Mouse (Mus musculus) adrenal gland, postnatal 10 days (tissue): ENCODE results near the gene Ifnar1. TPM values are rescaled to one million over a fixed set of nuclear protein-coding genes. Genes with fewer than 3 reads are reported as not detected.
A peak's percentile ranks its signal among the peaks of the same experiment; 100 is the strongest.
"Not testable (repeated sequence)": the region's sequence is repeated elsewhere in the genome, so short reads cannot be mapped to it uniquely, and the experiment has no call there.

Experiments
- DNase-seq: peaks from one replicate; pipeline ENCODE4 v3.0.0; 2021; ENCODE audit warnings: mixed read lengths
- total RNA-seq, 2 experiments: library from RNA; stranded (reverse); gene quantifications; 2 replicates each; pipeline ENCODE4 v1.2.3; 2021

Gene Ifnar1
- total RNA-seq, 2 experiments from 2014 or later, result 71.2 to 85.3 TPM

DNA sequence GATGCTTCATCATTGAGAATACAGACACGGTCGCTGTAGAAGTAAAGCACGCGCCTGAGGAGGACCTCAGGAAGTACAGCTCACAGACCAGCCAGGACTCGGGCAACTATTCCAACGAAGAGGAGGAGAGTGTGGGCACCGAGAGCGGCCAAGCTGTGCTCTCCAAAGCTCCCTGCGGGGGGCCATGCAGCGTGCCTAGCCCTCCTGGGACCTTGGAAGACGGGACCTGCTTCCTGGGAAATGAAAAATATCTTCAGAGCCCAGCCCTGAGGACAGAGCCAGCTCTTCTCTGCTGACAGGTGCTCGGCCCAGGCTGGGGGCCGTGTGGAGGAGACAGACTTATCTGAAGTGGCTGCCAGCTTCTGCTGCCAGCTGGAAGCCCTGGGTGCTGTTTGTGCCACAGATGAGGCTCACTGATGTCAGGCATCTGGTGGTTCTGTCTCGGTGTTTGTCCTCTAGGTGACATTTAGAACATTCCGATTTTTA lies 20.1 kb downstream of the Ifnar1 start:
- no peak for DNase-seq

DNA sequence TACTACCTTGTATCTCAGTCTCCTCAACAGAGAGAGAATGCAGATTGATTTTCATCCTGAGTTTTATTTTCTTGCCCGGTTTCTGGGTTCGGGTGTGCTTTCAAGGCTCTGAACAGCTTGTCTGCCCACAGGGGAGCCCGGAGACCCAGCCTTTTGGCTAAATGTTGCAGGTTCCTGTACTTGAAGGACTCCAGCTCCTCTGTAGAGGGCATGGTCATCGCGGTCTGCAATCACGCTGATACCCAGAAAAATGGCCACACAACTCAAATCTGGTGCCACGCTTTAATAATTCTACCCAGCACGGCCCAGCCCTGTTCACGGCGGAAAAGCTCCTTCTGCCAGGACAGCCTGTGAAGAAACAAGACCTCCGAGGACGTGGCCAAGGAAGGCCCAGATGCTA lies 21.4 kb downstream of the Ifnar1 start:
- DNase-seq, result no peak

DNA sequence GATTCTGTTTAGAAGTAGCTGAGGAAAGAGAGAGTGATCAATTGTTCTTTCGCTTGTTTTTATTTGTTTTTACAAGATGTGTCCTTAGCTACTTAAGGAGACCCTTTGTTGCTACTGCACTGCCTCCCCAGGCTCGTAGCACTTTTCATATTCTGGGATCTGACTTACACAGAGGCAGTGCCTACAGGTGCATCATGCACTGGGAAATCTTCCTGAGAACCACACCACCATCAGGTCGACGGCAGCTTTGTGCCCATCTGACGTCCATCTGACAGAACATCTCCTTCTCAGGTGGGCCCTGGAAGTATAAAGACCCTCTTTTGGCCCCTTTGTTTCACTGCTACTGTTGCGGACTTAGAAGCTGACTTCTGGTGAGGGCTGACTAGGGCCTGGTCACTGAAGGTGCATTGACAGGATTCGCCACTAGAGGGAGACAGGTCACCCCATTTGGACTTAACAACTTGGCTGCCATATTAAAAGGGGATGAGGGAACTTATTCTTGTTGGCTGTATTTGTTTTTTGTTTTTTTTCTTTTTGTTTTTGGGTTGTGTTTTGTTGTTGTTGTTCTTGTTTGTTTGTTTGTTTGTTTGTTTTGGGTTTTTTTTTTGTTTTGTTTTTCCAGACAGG lies 27.2 kb downstream of the Ifnar1 start:
- peak; percentile 90 for DNase-seq

DNA sequence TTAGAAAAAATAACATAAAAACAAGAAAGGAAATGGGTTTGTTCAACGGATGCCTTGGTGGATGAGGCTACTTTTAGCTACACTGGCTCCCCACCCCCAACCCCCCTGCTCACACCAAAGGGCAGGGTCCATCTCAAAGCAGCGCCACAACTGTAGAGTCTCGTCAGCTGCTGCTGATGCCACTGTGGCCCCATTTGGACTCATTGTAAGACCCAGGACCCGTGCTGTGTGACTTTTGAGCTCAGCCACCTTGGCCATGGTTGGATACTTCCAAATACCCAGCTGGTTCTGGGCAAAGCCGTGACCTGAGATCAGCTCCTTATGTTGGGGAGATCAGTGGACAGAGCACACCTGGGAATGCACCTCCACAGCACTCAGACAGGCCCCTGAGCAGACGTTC lies 28.1 kb downstream of the Ifnar1 start:
- DNase-seq, result no peak

DNA sequence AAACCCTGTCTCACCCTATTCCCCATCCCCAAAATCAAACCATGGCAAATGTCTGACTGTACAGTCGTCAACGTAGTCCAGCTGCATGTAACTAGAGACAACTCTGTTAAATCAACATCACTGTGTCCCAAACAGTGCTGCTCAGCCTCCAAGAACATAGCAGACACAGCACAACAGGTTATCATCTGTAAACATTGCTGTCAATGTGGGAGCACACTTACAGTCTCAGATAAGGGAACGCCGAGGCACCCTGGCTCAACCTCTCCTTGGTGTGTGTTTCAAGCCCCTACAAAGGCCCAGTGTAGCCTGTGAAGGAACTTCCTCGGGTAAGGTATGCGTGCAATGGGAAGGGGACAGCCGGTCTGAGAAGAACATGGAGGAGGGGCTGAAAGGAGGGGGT lies 32.0 kb downstream of the Ifnar1 start:
- DNase-seq, result no peak

DNA sequence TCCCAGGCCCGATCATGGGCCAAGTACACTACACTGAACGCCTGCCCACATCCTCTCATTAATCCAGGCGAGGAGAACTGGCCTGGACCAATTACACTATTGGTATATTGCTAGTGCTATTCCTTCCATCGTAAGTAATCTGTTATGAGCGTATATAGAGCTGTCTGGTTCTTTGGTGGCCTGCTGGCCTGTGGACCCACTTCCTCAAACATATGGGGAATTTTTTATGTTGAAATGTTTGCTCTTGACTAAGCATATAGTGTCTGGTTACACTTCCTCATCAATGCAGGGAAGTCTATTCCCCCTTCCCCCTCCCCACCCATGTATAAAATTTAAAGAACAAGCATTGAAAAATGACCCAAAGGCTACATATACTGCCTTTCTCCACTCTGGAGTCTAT lies 37.0 kb downstream of the Ifnar1 start:
- no peak for DNase-seq

DNA sequence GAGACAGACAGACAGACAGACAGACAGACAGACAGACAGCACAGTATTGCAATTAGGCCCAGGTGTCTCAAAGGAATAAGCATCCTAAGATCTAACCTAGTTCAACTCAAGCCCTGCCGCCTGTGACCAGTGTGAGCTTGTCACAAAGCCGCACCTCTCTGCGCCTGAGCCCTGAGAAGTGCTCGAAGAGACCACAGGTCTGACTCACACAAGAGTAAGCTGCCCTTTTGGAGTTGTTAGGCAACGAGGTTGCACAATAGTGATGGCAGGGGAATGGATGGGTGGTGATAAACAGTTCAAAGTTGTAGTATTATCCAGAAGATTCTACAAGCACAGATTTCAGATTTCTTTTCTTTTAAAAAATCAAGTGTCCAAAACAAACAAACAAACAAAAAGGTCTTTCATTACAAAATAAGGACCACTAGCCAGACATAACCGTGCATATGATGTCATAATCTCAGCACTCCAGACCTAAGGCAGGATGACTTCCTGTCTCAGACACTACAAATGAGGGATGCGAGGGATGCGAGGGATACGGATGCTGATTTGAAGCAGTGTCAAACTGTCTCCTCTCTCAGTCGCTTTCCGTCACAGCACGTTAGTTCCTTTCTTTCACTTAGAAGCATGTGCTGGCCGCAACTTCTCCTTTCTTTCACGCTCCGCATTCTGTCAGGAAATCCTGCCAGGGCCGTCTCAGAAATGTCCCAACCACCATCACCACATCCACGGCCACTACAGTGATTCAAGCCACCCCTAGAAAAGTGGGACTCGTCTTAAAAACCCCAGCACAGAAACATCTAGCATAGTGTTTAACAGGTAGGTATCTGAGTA lies 37.7 kb downstream of the Ifnar1 start:
- DNase-seq, result peak; percentile 73

DNA sequence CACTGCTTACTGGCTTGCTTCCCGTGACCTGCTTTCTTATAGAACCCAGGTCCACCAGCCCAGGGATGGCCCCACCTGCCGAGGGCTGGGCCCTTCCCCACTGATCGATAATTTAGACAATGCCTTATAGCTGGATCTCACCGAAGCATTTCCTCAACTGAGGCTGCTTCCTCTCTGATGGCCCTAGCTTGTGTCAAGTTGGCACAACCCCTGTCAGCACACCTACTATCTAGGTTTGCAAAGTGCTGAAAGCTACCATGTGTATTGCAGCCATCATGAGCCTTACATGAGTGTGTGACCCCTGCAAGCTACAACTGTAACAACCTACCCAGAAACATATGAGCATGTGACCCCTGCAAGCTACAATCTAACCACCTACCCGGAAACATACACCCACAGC lies 39.2 kb downstream of the Ifnar1 start:
- DNase-seq, result no peak

DNA sequence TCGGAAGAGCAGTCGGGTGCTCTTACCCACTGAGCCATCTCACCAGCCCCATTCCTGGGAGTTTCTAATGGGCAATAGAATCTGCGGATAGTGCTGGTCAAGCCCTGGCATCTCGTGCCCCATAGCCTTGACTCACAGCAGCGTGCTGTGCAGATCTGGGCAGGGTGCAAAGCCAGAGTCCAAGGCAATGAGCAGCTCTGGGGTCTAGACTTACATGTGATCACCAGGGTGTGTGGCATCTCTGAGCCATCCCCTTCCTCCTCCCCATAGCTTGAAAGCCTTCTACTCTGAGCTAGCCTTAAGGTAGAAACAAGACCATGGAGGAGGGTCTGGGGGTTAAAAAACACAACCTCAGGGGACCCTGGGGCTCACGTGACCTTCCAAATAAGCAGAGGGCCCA lies 41.2 kb downstream of the Ifnar1 start:
- no peak for DNase-seq

DNA sequence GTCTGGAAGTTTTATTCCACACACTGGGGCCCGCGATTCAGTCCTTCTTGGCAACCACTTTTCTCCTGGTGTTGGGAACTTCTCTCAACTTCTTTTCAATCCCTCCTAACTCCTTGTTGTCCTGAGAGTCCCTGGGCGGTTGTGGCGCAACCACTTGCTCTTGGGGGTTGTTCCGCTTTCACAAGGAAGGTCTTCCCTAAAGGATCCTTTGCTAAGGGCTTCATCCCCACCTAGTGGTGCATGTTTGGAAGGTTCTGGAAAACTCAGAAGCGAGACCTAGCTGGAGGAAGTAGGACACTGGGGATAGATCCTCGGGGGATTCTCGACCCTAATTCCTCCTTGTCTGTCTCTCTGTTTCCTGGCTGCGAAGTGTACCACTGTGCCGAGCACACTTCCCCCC lies 42.0 kb downstream of the Ifnar1 start:
- peak; percentile 61 for DNase-seq

DNA sequence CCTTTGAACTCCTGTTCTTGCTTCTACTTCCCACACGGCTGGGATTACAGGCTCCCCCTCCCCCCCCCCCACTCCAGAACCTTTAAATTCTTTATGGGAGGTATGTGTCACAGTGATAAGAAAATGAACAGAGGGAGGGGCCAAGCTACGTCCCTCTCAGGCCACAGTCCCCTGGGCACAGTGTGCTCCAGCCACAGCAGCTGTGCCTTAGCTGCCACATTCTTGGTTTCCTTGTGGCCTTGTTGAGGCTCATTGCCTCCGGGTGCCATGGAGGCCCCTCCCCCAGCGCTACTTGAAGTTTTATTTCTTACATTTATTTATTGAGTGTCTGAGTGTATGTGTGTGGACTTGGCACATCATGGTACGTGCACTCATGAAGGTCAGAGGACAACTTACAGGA lies 42.5 kb downstream of the Ifnar1 start:
- no peak for DNase-seq

DNA sequence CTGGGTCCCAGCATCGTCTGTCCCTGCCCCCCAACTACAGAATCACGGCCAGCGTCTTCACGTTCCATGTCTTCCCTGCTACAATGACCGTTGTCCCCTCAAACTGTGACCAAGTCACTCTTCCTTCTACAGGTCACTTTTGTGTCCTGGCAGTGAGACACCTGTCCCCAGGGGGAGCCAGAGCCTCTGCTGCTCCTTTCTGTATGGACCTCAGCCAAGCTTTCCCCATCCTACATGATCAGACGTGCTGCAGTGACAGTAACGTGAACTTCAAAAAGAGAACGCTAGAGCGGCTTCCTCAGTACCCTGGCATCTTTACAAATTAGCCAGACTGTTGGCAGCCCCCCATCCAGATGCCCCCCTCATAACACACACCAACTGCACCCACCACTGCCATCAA lies 43.5 kb downstream of the Ifnar1 start:
- DNase-seq, result no peak

DNA sequence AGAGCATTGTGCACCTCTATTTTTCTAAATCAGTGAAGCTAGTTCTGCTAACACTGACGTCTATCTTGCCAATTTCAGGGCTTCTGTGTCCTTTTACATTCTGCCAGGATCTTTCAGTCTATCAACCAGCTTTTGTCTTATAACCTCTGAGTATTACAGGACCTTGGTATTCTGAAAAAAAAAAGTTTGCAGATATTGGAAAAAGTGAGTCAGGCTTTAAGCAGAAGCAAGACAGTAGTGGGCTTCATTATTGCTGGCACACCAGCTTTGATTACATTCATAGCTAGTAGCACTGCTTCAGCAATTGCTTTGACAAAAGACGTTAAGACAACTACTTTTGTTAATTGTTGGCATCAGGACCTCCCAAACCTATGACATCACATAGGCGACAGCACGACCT lies 45.8 kb downstream of the Ifnar1 start:
- not testable (repeated sequence) for DNase-seq

DNA sequence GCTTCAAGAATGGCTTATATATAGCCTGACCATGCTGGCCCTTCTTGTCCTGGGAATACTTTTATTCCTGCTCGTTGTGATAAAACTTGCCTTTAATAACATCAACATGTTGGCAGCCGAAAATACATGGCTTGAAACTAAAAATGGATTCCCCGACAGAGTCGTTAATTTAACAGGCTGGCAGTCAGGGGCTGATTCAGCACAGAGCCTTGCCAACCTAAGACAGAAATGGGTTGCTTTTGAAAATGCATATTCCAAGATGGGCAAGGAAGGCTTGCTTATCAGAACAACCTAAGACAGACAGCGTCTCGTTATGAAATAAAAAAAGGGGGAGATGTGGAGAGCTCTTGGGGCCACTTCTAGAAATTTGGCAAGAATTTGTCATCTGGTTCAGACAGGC lies 46.8 kb downstream of the Ifnar1 start:
- no peak for DNase-seq

DNA sequence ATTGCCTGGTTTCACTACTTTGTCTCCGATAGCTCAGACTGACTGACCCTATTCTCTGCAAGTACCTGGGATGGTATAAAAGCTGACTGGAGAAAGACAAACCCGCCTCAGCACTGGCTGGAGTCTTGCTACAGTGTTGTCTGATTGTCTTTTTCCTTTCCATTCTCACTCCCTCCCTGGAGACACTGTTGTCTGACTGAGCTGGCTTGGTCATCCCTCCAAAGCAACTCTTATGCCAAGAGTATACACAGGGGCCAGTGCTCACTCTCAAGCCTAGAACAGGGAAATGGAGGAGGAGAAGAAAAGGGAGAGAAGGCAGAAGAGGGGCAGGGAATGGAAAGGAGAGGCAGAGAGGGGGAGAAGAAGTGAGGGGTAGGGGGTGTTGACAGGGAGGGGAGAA lies 47.4 kb downstream of the Ifnar1 start:
- DNase-seq, result no peak

DNA sequence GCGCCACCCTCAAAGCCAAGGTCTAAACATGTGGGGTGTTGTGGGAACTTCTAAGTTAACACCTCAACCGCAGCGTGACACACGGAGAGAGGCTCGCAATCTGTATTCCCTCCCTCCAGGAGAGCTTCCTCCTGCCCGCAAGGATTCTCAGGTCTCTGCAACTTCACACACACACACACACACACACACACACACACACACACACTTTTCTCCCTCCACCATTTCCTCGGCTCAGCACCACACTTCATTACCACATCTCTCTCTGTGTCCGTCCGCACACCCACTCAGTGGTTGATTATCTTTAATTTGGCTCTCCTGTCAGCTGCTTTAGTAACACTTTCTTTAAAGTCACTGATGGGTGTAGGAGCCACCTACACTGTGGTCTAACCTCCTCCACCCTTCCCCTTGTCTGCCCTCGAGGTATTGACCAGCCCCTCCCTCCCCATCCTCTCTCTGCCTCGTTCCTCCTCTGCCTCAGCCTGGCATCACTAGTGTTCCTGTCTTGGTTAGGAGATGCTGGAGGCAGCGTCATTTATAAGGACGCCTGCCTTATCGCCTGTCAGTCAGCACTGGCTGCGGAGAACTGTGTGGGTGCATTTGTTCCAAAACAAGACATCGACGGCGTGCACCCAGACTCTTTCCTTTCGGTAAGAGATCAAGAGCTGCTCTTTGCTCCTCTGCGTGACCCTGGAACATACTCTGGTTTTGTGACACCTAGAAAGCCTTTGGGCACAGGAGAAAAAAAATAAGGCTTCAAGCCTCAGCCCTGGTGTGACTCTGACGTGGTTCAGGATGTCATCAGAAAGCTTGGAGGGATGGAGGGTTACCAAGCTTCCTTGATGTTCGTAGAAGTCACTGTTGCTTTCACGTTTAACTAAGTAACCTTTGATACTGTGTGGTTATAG lies 48.3 kb downstream of the Ifnar1 start:
- DNase-seq, result no peak

DNA sequence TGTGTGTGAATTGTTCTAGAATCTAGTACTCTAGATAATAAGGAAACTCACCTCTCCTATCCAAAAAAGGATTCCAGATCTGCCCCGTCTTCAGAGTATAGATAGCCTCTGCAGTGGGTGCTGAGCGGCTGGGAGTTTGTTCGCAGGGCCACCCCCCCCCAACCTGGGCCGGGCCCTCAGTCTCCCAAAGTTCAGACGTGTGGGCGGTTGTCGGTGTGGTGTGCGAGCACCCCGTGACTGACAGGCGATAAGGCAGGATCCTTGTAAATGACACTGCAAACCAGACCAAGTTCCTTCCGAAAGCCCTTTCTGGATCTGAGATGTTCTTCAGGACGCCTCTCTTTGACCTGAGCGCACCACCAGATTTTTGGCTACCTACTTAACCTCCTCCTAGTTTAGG lies 49.4 kb downstream of the Ifnar1 start:
- DNase-seq, result peak; percentile 44

DNA sequence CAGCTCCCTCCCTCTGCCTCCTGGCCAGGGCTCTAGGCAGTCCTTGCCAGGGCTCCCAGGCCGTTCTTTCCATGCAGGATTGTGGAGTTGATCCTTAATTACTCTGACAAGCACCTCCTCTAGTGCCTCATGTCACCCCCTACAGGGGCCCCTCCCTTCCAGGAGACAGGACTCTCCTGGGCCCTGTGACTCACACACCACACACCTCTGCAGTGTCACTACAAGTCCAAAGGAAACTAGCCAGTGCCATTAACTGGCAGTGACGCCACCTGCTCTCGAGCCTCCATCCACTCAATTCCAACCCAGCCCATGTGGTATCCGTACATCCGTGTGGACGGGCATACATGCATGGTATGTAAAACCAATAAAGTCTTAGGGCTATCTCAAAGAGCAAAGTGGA lies 49.9 kb downstream of the Ifnar1 start:
- DNase-seq, result no peak

DNA sequence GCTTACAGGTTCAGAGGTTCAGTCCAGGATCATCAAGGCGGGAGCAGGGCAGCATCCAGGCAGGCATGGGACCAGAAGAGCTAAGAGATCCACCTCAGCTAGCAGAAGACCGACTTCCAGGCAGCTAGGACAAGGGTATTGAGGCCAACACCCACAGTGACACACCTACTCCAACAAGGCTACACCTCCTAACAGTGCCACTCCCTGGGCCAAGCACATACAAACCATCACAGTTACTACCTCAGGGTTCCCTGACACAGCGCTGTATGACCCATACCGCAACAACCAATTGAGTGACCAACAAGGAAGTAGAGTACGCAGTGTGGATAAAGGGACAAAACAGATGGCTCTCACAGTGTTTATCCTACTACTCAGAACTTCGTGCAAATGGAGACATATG lies 51.3 kb downstream of the Ifnar1 start:
- no peak for DNase-seq

DNA sequence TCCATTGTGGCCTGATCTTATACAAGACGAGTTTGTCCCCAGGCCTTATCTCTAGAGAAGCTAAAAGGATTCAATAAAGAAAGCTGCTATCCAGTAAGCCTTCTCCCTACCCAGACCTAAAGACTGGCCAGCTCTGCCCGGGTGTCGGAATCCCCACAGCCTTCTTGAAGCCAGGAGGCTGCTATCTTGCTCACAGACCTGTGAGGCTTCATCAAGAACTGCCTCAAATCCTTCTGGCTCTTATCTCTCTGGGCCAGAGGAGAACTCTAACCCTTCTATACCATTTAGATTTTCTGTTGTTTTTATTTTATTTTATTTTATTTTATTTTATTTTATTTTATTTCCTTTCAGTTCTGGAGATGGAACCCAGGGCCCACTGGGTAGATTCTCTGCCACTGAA lies 52.0 kb downstream of the Ifnar1 start:
- DNase-seq, result no peak

DNA sequence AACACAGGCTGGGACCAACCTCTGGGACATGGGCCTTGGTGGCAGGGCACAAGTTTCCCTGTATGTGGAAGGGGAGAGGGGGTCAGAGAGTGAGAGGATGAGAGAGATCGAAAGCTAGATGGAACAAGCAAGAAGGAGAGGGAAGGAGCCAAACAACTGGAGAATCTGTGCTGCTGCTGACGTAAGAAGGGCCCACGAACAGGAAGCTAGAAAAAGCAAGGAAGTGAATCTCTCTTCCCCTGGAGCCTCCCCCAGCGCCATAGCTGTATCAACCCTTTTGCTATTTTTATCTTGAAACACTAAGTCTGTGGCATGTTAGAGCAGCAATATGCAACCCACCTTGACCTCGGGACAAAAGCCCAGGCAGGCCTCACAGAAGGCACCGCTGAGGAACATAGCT lies 53.0 kb downstream of the Ifnar1 start:
- DNase-seq, result no peak

DNA sequence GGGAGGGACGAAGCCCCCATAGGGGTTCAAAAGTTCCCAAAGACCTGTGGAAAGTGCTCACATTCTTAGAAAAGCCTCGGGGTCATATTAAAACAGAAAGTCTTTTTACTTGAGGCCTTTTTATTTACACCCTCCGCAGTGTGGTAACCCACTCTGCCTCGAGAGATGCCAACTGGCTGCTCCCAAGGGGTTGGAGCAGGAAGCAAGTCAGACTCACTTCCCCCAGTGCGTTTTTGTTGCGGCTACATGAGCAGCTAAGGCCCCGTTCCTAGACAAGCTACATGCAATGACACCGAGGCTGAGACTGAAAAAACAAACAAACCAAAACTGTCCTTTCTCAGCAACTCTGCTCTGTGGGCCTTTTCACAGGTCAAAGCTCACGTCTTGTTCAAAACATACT lies 53.5 kb downstream of the Ifnar1 start:
- no peak for DNase-seq

DNA sequence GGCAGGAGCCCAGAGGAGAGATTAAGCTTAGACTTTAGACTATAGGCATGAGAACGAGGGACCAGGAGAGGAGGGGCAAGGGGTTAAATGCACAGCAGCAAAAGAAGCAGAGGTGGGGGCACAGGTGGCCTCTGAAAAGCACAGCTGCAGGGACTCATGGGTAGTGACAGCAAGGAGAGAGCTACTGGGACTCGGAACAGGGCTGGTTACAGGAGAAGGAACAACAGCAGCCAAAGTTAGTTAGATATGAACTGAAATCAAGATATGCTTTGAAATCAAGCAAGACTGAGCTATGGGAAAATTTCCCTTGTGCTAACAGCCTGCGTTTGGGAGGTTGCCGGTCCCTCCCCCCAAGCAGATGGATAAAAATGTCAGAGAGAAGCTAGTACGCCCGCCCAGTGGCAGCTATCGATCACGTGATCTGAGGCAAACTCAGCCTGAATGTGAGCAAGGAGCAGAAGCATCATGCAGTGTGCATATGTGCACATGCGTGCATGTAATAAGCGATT lies 56.6 kb downstream of the Ifnar1 start:
- DNase-seq, result no peak
